Mouse (Mus musculus) A20 (cell line): ENCODE data around the gene Ttll1.
A peak's percentile ranks its signal among the peaks of the same experiment; 100 is the strongest.

ENCODE experiments used
- DNase-seq: peaks from one replicate; pipeline ENCODE4 v3.0.0-alpha.2; 2011; ENCODE audit warnings: low read depth, low spot score

Ttll1 gene

DNA sequence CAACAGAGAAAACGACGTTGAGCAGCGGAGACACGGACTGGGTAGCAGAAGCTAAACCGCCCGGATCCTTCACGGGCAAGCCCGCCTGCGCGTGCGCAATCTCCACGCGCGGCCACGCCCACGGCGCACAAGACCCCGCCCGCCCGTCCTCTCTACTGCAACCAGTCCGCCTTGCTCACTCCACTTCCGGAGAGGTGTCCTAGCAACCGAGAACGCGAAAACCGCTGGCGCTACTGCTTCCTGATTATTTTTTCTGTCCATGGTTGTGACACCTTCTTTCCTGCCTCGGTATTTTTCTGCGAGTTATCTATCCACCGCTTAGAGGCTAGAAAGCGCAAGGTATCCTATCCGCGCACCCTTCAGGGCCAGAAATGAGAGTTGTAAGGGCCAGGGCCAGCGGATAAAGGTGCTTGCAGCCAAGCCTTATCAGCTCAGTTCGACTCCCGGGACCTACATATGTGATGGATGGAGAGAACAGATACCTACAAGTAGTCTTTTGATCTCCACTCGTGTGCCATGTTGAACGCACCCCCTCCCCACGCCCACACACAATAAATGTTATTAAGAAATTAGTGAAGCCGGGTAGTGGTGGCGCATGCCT, at the start of gene Ttll1:
Gene Ttll1 (minus strand): TSS at position 89 of the 601 bp plus-strand sequence.
- DNase-seq, result peak; percentile 95

DNA sequence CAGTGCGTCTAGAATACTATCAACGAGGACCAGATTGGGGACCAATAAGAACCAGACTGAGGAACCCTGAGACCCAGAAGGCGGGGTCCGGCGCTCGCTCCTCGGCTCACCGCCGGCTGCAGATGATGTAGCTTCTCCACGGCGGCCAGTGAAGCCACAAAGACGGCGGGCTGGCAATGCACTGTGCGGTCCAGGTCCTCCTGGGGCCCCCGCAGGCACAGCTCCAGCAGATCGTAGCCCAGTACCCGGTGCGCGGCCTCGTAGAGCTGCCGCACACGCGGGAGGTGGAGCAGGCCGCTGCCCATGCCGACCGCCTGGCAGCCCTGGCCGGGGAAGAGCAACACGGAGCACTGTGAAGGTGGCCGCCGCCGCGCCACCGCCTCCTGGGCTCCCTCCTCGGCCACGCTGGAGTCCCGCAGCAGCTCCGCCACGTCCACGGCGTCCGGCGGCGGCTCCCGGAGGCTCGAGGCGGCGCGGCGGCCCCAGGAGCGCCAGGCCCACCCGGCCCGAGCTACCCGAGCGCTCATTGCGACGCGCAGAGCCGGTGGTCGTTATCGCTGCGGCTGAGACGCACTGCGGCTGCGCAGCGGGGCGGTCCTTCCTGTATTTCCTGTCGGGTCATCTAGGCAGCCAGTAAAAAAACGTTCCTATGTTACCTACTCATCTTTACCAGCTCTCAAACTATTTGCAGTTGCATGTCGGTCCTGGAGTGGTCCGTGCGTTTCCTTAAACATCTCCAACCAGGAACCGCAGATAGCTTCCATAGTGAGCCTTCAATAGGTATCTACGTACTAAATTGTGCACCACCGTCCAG, 44.7 kb upstream of the Ttll1 start:
- peak; percentile 94 for DNase-seq

DNA sequence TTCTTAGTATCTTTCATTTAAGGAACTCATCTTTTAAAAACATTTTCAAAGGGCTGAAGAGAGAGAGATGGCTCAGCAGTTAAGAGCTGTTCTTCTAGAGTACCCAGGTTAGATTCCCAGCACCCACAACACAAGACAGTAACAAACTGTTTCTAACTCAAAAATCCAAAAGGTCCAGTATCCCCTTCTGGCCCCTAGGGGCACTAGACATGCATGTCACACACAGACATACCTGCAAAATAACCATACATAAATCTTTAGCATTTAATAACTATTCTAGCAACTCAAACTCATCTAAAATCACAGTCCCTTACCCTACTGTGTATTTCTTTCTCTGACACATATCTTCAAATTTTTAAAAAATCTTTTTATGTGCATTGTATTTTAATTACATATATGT, 43.1 kb upstream of the Ttll1 start:
- peak; percentile 48 for DNase-seq

DNA sequence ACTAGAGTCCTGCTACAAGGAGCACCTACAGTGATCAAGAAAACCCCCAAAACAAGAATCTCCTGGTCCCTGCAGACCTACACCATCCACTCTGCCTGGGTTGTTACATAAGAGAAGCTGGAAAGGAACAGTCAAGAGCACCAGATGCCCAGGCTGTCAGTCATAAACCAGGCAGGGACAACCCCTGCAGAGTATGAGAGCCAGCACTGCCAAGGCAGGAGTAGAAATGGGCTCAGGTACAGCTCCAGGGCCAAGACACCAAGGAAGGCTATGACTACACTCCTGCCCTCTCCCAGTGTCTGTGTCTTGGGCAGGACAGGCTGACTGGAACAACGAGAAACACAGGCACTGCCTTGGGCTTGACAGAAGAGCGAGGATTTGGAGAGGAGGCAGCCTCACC, 39.4 kb upstream of the Ttll1 start:
- DNase-seq, result no peak

DNA sequence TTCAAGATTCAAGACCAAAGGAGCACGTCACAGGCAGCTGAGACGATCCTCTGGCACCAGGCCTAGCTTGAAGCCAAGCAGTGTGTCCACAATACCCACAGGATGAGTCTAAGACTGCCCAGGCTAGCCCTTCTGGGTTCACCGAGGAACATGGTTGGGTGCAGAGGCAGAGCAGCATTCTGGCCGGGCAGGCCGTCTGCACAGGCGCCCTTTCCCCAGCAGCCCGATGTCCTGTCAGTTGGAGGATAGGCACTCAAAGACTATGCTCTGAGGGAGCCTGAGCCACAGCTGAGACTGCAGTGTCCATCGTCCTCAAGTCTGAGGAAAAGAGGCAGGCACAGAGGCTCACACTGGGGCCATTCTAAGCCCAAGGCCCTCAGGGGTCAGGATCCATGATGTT, 36.5 kb upstream of the Ttll1 start:
- DNase-seq, result no peak

DNA sequence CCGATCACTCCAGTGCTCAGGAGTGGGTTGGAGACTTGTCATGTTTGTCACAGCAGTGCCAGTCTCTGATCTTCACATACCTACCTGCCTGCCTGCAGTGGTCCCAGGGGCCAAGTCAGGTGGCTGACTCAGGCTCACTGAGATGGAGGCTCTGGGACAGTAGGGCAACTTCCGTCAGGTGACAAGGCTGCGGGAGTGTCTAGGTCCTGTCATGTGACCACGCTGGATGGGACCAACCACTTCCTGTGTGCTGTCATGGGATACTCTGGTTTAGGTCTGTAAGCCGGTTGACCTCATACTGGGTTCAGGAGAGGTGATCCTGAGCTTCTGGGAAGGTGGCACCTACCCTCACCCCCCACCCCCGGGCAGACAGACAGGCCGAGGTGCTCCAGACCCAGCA, 35.3 kb upstream of the Ttll1 start:
- no peak for DNase-seq

DNA sequence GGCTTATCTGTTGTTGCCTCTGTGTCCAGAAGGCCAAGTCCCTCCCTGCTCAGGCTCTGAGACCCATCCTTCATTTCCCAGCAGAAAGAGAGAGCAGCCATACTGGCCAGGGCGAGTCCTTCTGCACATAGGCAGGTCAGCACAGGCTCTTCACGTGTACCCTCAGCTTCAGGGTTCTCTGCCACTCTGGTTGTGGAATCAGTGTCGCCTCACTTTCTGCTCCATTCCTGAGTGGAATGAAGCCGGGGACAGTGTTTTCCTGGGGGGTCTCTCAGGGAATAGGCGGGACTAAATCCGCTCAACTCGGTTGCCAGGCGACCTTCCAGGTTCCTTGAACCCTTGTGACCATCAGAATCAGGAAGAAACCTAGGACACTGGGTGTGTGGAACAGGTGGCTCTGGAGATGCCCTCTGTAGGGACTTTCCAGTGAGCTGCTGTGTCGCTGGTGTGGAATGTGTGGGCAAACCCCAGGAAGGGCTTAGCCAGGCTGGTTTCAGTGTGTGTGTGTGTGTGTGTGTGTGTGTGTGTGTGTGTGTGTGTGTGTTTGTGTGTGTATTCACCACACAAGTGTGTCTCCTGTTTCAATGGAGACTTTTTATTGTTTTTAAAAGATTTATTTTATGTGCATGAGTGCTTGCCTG, 31.1 kb upstream of the Ttll1 start:
- no peak for DNase-seq

DNA sequence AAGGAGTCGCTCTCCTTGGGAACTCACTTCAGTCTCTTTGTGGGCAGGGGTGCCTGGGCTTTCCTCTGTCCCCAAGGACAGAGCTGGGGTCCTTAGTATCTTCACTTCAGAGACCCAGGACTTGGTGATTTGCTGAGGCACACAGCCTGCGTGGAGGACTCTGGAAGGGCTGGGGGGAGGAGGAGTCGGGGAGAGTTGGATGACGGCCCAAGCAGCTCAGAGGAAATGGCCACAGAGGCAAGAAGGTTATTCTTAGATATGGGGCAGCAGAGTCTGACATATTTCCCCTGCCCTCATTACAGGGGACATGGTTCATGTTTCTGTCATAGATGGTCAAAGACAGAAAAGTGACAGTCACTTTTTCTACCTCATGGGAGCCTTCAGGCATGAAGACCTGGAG, 29.2 kb upstream of the Ttll1 start:
- DNase-seq, result no peak

DNA sequence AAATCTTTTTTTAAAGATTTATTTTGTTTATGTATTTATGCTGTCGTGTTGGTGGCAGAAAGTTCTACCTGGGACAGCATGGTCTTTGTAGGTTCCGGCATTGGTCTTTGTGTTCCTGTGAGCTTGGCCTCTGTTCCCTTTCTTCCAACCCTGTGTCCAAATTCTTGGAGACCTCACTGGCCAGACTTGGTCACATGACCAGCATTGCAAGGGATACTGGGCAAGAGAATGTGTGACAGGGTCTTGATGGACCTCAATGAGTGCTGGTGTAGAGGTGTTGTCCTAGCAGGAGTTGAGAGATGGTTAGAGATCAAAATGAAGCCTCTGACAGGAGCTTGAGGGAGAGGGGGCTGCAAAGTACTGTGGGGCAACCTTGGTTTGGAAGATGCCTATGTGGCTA, 28.2 kb upstream of the Ttll1 start:
- no peak for DNase-seq

DNA sequence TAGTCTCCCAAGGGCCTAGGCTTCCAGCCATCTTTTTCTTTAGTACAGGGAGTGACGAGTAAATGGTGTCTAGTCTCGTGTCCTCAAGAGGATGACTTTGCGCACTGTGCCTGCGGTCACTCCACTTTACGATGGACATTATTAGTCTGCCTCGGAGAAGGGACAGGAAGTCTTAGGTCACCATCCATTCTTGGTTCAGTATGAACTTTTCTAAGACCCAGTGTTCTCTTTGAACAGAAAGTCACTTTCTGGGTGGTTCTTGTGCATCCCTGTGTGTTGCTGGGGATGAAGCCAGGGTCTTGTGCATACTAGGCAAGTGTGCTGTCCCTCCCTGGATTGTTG, 25.2 kb upstream of the Ttll1 start:
- DNase-seq, result no peak

DNA sequence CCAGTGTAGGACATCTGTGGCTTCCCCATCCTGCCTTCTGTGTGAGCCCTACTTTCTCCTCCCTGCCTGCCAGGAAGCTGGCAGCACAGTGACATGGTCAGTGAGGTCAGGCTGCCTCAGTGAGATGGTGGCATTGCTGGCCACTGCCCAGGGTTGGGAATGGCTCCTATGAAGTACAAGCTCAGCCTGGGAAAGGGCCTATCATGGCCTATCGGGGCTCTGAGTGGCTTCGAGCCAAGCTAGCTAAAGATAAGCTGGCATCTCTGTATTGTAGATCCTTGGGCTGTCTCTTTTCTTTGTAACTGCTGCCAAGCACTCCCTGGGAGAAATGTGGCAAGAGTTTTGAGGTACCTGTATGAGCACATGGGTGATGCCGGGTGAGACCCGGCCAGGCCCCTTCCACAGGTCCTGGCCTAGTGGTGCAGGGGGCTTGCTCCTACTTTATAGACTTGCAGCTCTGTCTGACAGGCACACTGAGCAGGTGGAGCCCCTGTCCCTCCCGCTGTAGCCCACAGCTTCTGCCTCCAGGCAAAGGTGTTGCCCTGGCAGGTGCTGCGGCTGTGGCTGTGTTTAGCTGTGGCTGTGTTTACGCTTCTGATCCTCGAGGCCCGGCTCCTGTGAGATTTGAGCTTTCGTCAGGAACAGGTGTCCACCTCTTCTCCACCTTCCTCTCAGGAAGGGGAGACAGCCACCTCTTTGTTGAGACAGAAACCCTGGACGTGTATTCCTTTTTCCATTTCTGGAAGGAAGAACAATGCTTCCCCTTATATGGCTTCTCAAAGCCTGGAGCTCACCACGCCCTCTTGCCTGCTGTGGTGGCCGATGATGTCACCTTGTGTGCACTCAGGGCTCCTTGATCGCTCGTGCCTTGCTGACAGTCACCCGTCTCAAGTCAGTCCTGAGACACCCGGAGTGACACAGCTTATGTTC, 24.5 kb upstream of the Ttll1 start:
- no peak for DNase-seq

DNA sequence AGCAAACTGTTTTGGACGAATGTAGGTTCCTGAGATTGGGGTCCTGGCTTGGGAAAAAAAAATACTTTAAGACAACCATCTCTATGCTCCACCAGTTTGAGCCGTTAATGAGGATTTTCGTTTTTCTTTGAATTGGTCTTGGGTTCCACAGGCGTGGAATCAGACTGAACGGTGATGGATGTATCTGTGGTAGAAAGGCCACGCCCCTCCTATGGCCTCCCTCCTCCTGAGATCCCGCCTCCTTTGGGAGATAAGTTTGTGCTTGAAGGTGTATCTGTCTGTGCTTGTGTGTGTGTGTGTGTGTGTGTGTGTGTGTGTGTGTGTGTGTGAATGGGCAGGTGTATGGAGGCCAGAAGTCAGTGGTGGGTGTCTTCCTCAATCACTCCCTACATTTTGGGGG, 21.9 kb upstream of the Ttll1 start:
- no peak for DNase-seq

DNA sequence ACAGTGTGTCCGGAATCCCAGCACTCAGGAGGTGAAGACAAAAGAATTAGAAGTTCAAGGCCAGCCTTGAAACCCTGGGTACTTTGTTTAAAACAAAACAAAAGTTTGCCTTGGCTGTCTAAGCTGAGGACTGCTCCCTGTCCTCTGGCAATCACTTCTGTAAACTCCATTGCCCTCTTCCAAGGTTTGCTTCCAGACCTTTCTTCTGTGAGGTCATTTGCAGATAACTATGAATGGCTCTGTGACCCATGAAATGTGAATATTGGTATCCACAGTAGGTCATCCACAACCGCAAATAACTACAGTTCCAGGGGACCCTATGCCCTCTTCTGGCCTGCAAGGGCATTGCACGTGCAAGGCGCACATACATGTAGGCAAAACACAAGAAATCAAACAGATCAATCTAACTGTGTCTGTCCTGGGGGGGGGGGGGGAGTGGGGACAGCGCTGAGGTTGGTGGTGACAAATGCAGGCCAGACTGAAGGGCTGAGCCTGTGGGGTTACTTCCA, 21.3 kb upstream of the Ttll1 start:
- peak; percentile 27 for DNase-seq

DNA sequence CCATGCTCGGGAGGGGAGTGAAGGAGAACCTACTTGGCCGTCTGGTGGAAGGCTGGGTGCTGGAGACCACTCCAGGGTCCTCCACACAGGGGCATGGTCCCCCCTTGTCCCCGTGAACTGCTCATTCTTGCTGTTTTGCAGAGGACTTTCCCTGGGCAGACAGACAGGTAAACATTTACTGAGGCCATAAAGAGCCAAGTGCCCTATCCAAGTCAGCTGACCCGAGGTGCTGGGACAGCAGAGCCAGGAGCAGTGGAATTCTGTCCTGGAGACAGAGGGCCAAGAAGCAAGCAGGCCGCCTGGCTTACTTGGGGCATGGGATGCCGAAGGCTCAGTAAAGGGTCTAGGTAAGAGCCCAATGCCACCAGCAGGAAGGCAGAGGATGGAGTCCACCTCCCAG, 20.0 kb upstream of the Ttll1 start:
- DNase-seq, result no peak

DNA sequence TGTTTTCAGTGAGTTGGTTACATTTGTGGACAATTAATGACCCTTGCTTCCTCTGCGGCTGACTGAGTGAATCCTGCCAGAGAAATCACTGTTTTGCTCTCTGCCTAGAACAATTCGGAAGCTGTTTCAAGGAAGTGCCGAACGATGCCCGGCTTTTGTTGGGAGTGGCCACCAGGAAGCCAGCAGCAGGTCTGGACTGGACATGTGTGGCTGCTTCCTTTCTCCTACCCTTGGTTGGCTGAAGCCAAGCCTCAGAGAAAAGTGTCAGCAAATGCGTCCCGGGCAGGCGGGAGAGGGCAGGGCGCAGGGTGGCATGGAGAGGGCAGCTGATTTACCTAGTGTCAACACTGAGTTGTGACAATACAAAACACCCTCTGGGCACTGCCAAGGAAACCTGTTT, 19.5 kb upstream of the Ttll1 start:
- DNase-seq, result no peak

DNA sequence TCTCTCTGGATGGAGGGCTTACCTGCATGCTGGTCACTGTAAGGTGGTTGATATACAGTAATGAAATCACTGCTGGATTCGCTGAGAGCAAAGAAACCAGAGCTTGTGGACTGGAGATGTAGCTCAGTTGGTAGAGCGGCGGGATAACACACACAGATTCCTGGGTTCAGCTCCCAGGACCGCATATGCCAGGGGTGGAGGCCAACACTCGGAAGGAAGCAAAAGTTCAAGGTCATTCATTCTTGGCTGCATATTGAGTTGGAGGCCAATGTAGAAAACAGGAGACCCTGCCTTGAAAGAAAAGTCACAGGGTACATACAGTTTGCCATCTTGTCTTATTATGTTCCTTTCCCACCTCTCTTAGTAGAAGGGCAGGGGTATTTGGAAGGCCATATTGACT, 19.1 kb upstream of the Ttll1 start:
- DNase-seq, result no peak

DNA sequence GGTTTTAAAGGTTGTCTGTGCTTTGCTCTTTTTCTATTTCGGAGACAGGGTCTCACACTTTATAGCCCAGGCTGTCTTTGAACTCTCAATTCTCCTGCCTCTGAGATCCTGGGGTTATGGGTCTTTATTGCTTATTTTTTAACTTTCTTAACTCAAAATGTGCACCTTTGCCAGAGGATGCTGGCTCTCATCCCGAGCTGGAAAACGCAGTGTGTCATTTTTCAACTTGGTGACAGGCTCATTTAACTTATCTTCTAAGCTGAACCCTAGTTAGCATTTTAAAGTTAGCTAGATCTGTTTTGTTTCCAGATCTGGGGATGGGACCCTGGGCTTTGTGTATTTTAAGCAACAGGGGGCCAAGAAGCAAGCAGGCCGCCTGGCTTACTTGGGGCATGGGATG, 18.2 kb upstream of the Ttll1 start:
- DNase-seq, result no peak

DNA sequence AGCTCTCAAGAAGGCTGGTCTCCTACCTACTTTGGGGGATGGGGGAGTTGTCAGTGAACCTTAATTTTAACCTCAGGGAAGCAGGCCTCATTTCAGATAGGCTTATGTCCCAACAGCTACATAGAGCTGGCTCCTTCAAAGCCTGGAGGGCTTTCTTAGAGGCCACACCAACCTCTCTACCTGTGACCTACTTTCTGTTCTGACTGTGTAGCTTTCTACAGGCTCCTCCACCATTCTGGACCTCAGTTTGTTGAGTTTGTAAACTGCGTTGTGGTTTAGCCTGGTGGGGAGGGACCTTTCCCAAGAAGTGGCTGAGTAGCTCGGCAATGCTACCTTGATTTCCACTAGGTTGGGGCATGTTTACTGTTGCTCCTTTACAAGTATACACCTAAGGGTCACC, 17.1 kb upstream of the Ttll1 start:
- no peak for DNase-seq

DNA sequence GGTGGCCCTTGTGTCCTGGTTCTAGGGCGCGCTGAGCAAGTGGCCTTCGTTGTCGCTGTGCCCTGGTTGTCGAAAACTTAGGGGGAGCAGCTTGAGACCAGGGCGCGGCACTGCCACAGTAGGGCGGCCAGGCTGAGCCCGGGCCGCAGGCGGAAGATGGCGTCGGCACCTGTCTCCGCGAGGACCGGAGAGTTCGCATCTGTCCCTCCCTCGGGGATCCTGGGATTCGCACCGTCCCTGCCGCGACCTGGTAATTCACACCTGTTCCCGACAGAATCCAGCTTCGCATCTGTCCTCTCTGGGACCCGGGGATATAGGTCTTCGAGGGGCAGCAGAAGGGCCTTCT, 16.4 kb upstream of the Ttll1 start:
- DNase-seq, result no peak

DNA sequence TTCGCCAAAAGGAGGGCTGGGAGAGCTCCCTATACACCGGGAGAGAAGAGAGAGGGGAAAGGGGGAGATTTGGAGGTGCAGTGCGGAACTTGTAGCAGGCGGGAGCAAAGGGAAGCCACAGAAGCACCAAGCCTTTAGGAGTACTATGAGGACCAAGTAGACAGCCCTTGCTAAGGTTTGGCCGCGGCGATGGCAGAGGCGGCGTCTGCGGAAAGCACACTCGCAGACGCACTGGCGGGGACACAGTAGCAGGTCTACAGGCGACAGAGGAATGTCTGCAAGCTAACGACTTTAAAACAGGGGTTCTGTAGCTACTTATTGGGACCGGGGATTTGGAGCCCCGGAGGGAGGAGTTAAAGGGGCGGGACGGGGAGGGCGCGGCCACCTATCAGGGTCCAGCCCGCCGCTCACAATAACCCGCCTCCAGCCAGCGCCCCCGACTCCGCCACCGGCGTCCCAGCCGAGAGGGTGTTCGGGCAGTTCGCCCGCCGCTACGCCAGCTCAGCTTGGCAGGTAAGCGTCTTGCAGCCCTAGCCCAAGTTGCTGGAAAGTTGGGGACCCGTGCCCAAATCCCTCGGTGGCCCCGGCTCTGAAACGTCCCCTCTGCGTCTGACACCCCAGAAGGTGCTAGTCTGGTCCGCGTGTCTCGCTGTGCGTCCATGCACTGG, 15.9 kb upstream of the Ttll1 start, which contains the start of gene Bik:
Gene Bik (plus strand): TSS at position 439 of the 668 bp plus-strand sequence.
- no peak for DNase-seq

DNA sequence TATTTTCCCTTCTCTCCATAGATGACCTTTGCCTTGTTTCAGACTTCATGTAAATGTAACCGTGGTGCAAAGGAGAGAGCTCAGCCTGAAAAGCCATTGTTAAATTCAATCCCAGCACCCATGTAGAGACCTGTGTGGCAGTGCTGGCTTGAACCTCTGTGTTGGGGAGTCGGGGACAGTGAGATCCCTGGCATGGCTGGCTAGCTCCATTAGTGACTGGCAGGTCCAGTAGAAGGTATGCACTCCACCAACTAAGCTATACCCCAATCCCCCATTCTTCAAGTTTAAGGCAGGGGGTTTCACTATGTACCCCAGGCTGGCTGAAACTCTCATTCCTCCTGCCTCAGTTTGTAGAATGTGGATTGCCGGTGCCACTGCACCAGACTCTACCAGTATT, 13.6 kb upstream of the Ttll1 start:
- no peak for DNase-seq
